Mouse (Mus musculus) E14TG2a.4 (cell line): ENCODE results near the gene Stard8.

ENCODE experiments used
- CTCF ChIP-seq: conservative IDR thresholded peaks from 2 replicates; pipeline ENCODE4 v1.5.1; 2014; ENCODE audit warnings: low read length
- POU5F1 ChIP-seq: IDR thresholded peaks from 2 replicates; pipeline ENCODE4 v1.6.1; 2014; ENCODE audit warnings: low read length, borderline replicate concordance

DNA sequence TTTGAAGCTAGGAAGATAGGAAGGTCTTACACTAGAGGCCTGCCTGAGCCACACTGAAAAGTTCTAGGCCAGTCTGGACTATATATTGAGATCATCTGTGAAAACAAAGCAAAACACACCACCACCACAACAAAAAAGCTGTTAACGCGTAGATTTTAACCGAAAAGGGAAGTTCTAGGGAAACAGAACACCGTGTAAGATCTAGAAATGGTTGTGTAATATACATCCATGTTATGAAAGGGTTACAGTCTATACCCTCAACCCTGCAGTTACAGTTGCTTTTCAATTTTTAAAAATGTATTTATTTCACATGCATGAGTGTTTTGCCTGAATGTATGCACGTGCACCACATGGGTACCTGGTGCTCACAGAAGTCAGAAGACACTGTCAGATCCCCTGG, 116.5 kb downstream of the Stard8 start:
- TF ChIP-seq CTCF = no peak
- TF ChIP-seq POU5F1 = no peak
